Mouse (Mus musculus) spleen, adult 2 months (tissue): ENCODE data around the gene Ube2g1.

Source experiments
- CTCF ChIP-seq: fragments of 200-500 bp; IDR thresholded peaks from 2 replicates; pipeline ENCODE4 v1.5.1; 2011; ENCODE audit warnings: mild to moderate bottlenecking, inconsistent platforms; ENCODE audit not compliant: insufficient read depth, insufficient read length, insufficient replicate concordance; ENCODE audit errors: extremely low read depth
- POLR2A ChIP-seq: fragments of 200-500 bp; IDR thresholded peaks from 2 replicates; pipeline ENCODE4 v1.6.1; 2011; ENCODE audit warnings: low read depth, low read length, inconsistent platforms

DNA sequence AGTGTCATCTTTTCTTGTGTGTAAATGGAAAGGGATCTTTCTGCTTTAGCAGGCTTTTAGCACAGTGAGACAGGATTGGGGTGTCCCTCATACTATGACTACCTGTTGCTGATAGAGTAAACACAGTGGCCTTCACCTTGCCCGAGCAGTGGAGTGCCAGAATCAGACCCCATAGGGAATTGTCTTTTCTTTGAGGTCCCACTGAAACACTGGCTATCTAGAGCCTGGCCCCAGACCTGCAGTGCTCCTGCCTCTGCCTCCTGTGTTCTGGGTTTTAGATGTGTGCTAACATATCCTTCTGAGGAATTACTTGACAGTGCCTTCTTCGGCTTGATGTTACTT is 128.4 kb downstream of the Ube2g1 start:
- TF ChIP-seq CTCF (no peak), POLR2A (no peak)
